Mouse (Mus musculus): ENCODE data around the gene Atg2a. TPM values are rescaled to one million over a fixed set of nuclear protein-coding genes. Genes with fewer than 3 reads are reported as not detected.

Gene Atg2a
- total RNA-seq, 2 experiments from 2014 or later, result 37.4 to 40.1 TPM

DNA sequence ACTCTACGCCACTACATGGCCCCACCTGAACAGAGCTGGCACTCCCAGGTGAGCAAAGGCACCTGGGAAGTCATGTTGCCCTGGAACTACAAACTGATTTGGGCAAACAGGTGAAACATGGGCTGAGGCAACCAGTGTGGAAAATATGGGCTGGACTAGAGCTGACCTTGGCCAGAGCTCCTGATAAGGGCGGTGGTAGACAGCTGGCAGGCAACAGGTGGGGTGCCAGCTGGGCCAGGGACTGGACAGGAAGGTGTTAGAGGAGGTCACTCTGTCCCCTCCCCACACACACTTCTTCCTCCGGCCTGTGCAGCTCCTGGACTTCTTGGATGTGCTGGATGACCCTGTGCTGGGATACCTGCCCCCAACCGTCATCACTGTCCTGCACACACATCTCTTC lies 11.6 kb downstream of the Atg2a start:
- Histone ChIP-seq H3K27ac (no peak overlapping the region), H3K4me3 (no peak overlapping the region)
- intact Hi-C loops (cut with DNase I), result no loop called here
- DNase-seq (ENCODE audit: extremely low spot score in 1 of 2, low spot score in 2 of 2), result no peak
- no peak for TF ChIP-seq CTCF (IDR thresholded peaks at IDR 0.05)

DNA sequence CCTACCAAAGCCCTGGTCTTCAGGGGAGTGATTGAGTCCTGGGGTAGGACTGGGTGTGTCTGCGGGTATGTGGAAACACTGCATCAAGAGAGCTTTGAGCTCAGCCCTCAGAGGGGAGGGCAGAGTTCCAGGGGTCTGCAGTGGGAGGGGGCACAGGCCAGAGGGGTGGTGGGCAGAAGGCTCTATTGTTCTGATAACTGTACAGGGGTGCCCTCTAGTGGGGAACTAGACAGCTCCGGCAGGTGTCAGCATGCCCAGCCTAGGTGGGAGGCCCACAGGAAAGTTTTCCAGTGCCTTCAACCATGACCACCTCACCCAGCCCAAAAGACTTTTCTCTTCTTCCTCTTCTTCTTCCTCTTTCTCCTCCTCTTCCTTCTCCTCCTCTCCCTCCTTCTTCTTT lies 19.0 kb downstream of the Atg2a start:
- H3K27ac ChIP-seq, result no peak overlapping the region
- DNase-seq (ENCODE audit: extremely low spot score in 1 of 2, low spot score in 2 of 2), result no peak
- no peak overlapping the region for H3K4me3 ChIP-seq
- TF ChIP-seq CTCF (IDR thresholded peaks at IDR 0.05), result peak; percentile 40
- intact Hi-C loops (cut with DNase I), result no loop called here

DNA sequence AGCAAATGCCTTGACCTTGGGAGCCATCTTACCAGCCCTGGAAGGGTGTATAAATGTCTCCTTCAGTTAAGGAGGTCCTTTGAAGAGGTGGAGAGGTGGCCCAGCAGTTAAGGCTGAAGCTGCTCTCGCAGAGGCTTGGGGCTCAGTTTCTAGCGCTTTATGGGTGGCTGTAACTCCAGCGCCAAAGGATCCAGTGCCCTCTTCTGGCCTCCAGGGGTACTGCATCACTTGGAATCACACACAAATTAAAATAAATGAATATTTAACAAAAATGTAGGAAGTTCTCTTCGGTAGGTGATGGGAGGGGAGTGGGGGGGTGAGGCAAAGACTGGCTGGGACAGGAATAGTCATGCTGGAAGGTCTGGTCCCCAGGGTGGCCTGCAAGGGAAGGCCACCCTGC lies 19.5 kb downstream of the Atg2a start:
- Histone ChIP-seq H3K27ac (no peak overlapping the region), H3K4me3 (no peak overlapping the region)
- peak; percentile 49 for TF ChIP-seq CTCF (IDR thresholded peaks at IDR 0.05)
- no peak for DNase-seq (ENCODE audit: extremely low spot score in 1 of 2, low spot score in 2 of 2)
- intact Hi-C loops (cut with DNase I), result no loop called here

DNA sequence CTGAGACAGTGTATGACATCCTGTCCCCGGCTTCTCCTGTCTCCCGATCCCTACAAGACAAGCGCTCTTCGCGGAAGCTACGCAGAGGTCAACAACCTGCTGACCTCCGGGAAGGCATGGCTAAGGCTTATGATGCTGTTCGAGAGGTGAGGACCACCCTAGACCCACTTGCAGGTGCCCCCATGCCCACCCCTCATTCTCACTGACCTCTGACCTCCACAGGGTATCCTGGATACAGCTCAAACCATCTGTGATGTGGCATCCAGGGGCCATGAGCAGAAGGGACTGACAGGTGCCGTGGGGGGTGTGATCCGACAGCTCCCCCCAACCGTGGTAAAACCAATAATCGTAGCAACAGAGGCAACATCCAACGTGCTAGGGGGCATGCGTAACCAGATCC lies 19.9 kb downstream of the Atg2a start:
- H3K27ac ChIP-seq, result no peak overlapping the region
- intact Hi-C loops (cut with DNase I), result no loop called here
- no peak for DNase-seq (ENCODE audit: extremely low spot score in 1 of 2, low spot score in 2 of 2)
- no peak overlapping the region for H3K4me3 ChIP-seq
- no peak for TF ChIP-seq CTCF (IDR thresholded peaks at IDR 0.05)

DNA sequence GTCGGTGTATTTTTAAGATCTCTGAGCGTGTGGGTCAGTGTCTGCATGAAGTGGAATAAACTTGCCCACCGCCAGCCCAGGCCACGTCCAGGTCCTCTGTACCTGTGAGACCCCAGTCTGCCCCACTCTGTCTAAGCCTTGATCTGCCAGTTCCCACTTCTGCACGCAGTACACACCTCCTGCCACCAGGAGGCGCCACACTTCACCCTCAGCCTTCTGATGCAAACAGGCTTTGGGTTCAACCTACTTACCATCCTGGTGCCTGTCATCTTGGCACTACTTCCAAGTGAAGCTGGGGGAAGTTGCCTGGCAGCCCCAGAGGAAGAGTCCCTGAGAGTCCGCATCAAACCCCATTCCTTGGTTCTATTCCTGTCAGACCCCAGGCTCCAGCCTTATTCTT lies 20.8 kb downstream of the Atg2a start:
- peak; percentile 47 to 59 for DNase-seq (ENCODE audit: extremely low spot score in 1 of 2, low spot score in 2 of 2)
- intact Hi-C loops (cut with DNase I), result no loop called here
- Histone ChIP-seq H3K4me3 (no peak overlapping the region), H3K27ac (no peak overlapping the region)
- TF ChIP-seq CTCF (IDR thresholded peaks at IDR 0.05), result peak; percentile 90

DNA sequence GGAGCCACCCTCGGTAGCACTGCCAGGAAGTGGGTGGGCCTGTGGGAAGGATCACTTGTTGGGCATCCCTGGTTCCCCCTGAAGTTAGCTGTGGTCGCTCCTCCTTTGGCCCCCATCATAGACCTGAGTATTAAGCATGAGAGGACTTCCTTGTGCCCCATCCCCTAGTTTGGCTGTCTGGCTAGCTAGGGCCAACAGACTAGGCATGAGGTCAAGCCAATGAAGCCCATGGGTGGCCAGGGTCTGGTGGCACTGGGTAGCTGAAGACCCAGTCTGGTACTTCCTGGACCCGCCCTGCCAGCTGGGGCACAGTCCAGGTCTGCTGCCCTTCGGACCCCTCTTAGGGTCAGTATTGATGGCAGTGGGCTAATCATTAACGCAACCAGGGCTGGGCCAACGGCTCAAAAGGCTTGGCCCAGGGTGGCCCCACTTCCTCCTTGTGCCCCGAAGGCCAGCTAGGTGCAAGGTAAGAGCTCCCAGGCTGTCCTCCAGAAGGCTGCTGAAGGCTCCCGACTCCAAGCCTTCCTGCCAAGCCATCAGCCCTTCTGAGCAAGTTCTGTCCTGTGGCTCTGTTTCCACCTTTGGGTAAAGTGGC lies 21.5 kb downstream of the Atg2a start:
- no peak overlapping the region for H3K27ac ChIP-seq

DNA sequence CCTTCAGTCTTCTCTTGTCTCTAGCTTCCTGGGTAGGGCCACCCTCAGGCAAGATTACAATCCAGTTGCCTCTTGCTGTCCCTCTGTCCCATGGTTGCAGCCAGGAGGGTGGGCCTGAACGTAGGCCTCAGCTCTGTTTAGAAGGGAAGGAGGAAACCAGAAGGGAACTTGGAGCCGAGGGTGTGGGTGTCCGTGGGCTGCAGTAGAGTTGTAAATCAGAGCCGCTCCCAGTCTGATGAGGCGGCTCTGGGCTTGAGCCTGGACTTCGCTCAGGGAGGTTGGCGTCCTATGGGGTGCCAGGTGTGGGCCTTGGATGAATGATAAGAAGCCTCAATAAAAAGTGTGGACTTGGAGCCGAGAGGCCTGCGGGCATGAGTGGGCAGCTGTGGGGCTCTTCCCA lies 22.7 kb downstream of the Atg2a start:
- intact Hi-C loops (cut with DNase I), result no loop called here
- no peak for TF ChIP-seq CTCF (IDR thresholded peaks at IDR 0.05)
- Histone ChIP-seq H3K4me3 (no peak overlapping the region), H3K27ac (peak overlapping the region; percentile 57)
- DNase-seq (ENCODE audit: extremely low spot score in 1 of 2, low spot score in 2 of 2), result peak in 1 of 2 experiments; percentile 52

More for the DNA sequence above, 21.5 kb downstream of the Atg2a start:
- no peak overlapping the region for H3K4me3 ChIP-seq
- DNase-seq (ENCODE audit: extremely low spot score in 1 of 2, low spot score in 2 of 2), result no peak
- intact Hi-C loops (cut with DNase I), result no loop called here
- TF ChIP-seq CTCF (IDR thresholded peaks at IDR 0.05), result no peak

DNA sequence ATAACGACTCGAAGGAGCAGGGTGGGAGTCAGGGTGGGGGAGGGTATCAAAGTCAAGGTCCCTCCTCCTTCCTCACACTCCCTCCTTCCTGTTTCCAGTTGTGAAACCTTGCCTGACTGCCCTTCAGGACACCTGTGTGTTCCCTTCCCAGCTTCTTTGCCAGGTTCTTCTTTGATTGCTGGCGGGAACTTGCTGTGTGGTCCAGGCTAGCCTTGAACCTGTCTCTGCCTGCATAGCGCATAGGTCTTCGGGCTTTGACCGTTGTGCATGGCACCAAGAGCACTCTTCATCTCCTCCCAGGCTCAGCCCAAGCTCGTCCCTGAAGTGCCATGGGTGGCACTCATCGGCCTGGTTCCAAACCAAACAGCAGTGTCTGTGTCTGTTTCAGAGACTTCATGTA lies 23.5 kb downstream of the Atg2a start:
- no peak for TF ChIP-seq CTCF (IDR thresholded peaks at IDR 0.05)
- Histone ChIP-seq H3K27ac (no peak overlapping the region), H3K4me3 (no peak overlapping the region)
- no peak for DNase-seq (ENCODE audit: extremely low spot score in 1 of 2, low spot score in 2 of 2)
- intact Hi-C loops (cut with DNase I), result no loop called here

DNA sequence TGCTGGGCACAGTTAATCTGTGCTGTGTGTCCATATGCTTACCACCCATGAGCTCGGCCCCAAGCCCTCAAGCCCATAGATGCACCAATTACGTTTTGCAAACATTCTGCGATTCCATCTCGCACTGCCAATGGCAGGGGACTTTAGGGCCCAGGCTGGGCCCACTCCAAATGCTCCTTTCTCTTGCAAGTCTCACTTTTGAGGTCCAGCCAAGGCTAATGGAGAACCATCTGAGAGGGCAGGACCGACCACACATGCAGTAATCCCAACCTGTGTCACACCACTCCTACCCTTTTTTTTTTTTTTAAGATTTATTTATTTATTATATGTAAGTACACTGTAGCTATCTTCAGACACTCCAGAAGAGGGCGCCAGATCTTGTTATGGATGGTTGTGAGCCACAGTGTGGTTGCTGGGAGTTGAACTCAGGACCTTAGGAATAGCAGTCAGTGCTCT lies 24.3 kb downstream of the Atg2a start:
- no peak for DNase-seq (ENCODE audit: extremely low spot score in 1 of 2, low spot score in 2 of 2)
- intact Hi-C loops (cut with DNase I), result no loop called here
- no peak overlapping the region for H3K4me3 ChIP-seq
- no peak overlapping the region for H3K27ac ChIP-seq
- peak; percentile 30 for TF ChIP-seq CTCF (IDR thresholded peaks at IDR 0.05)

DNA sequence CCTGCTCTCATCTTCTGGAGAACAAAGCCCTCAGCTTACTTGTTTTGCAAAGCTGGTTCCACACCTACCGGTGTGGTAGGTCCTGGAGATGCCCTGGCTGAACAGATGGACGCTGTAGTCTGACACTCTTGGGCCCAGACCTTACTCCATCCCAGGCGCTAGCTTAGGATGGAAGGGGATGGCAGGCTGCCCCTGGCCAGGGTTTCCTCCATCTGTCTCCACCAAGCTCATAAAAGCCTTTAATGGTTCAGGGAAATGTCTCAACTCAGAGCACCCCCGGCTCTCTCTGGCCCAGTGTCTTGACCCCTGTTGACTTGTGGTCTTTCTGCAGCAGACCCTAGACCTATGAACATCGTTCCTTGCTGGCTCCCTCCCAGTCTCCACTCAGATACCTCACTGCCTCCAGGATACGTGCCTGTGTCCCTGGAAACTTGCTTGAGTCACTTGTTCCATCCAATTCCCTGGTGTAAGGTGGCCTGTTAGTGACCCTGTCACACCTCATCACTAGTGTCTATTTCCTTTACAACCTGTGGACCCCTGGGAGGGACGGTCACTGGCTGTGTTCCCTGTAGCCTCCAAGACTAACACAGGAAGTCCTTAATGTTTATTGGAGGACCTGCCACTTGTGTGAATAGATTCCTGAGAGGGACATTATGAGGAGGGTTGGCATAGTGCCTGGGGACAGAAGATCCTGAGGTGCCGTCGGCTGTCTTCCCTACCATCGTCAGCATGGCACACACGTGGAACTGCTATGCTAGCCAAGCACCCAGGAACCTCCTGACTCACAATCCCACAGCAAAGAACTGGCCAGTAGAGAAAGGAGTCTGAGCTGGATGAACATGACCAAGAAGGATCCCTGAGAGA lies 26.1 kb downstream of the Atg2a start:
- intact Hi-C loops (cut with DNase I), result loop anchor here (1.0 to 2.0 kb wide), 2 partner anchors 38 to 63 kb away; no protein-coding TSS in a partner anchor
- Histone ChIP-seq H3K4me3 (no peak overlapping the region), H3K27ac (no peak overlapping the region)
- no peak for TF ChIP-seq CTCF (IDR thresholded peaks at IDR 0.05)
- no peak for DNase-seq (ENCODE audit: extremely low spot score in 1 of 2, low spot score in 2 of 2)

DNA sequence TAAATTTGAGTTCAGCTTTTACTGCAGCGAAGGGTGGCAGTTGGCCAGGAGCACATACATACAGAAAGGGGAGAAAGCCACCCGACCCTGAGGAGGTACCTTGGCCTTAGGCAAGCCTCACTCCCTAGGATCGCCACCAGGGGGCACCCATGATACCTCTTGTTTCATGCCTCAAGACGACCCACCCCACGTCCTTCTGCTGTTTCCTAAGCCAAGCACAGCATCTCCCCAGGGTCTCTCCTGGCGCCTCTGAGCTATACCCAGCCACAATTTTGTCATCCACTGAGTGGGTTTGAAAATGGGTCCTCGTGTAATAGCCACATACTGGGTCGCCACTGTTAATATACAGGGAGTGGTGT lies 26.7 kb downstream of the Atg2a start:
- intact Hi-C loops (cut with DNase I), result loop anchor here (1.0 to 2.0 kb wide), 2 partner anchors 37 to 63 kb away; no protein-coding TSS in a partner anchor
- no peak overlapping the region for H3K27ac ChIP-seq
- no peak overlapping the region for H3K4me3 ChIP-seq
- peak; percentile 95 for TF ChIP-seq CTCF (IDR thresholded peaks at IDR 0.05)
- peak; percentile 76 to 84 for DNase-seq (ENCODE audit: extremely low spot score in 1 of 2, low spot score in 2 of 2)

DNA sequence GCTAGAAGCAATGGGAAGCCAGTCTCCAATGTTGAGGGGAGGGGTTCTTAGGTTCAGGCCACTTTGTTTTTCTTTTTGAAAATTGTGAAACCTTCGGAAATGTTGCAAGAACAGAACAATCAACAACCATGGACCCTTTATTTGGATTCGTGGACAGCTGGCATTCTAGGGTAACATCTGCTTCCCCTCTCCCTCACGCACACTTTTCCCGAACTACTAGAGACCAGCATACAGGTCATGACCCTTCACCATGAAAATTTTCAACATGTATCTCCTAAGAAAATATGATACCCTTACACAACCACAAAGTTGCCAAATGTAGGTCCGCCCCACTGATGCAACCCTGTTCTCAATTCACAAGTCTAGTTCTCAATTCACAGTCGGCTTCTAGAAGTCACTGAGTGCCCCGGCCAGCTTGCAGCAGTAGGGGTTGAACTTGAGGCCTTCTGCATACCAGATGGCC lies 27.2 kb downstream of the Atg2a start:
- H3K27ac ChIP-seq, result no peak overlapping the region
- no peak for DNase-seq (ENCODE audit: extremely low spot score in 1 of 2, low spot score in 2 of 2)
- TF ChIP-seq CTCF (IDR thresholded peaks at IDR 0.05), result no peak
- H3K4me3 ChIP-seq, result no peak overlapping the region
- intact Hi-C loops (cut with DNase I), result loop anchor here (1.0 to 2.0 kb wide), 2 partner anchors 37 to 62 kb away; no protein-coding TSS in a partner anchor
